Mouse (Mus musculus): ENCODE results near the gene Tra2b. TPM values are rescaled to one million over a fixed set of nuclear protein-coding genes. Genes with fewer than 3 reads are reported as not detected.
"Not testable (repeated sequence)": the region's sequence is repeated elsewhere in the genome, so short reads cannot be mapped to it uniquely, and the experiment has no call there.

Gene Tra2b
- 132 and 134 TPM in 2 replicates for polyA plus RNA-seq (2015; fragmentation: Nextera tagmentation; extraction: Ambion mirVana)

DNA sequence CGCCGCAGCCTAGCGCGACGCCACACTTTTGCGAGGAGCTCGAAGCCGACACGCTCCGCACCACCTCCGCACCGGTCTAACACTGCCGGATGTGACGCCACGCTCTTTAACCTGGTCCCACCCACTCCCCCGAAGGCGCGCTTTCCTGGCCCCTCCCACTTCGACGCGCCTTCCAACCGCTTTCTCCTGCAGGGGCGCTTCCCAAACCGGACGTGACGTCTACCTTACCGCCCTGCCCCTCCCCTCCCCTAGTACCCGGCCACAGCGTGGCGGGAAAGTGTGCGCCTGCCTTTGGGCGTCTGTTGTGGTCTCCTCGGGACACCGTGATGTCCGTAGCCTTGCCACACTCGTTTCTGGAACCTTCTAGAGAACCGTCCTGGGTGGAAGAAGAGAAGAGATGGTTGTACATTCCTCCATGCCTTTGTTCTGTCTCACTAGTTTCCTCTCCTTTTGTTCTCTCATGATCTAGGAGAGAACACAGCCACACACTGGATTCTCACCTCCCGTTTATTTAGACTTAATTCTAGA, at the start of gene Tra2b:
TSS of gene Tra2b (minus strand) at position 157 of the 528 bp plus-strand sequence.
- Histone ChIP-seq H3K27me3 (replicated peaks; ENCODE audit: control insufficient read depth, insufficient read depth, low read length) (no peaks in the 10 kb centered on the region), H3K9me3 (ENCODE audit: control insufficient read depth) (no peaks in the 10 kb centered on the region), H3K27ac (ENCODE audit: low read depth, low read length) (peak within 1 kb of the TSS; percentile 98), H3K4me3 (ENCODE audit: low read depth, low read length) (peak within 1 kb of the TSS; percentile 70), H3K4me1 (replicated peaks; ENCODE audit: control insufficient read depth, insufficient read depth, low read length) (0 out of 2 replicates have a peak, but pooled peaks cover 5% of the 10 kb centered on the region), H3K36me3 (ENCODE audit: control insufficient read depth, insufficient read depth) (no peaks in the 10 kb centered on the region), H3K4me2 (replicated peaks; ENCODE audit: low read depth) (peak within 1 kb of the TSS; percentile 79), H3K9ac (ENCODE audit: low read depth, low read length) (peak within 1 kb of the TSS; percentile 96)
- peak; percentile 96 for ATAC-seq
- under 1% methylated on average over 38 of the region's 38 CpGs for WGBS
- TF ChIP-seq CTCF (IDR thresholded peaks at IDR 0.05; ENCODE audit: low read depth) = peak; percentile 64

DNA sequence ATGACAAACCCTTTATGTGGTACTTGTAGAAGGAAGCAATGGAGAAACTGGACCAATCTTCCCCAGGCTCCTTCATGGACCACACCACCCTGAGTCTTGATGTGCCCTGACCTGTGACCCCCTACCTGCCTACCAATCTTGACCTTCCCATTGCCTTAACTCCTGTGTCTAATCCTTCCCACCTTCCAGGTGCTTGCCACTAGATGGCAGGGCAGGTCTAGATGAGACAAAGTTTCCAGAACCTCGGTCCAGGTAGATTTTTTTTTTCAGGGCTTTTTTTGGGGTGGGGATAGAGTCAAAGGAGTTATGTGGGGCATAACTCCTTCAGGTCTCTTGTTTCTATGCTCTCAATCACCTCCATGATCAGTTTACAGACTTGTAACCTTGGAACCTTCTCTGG, 44.8 kb upstream of the Tra2b start:
- no peaks in the 10 kb centered on the region for H3K36me3 ChIP-seq (ENCODE audit: control insufficient read depth, insufficient read depth)
- TF ChIP-seq CTCF (IDR thresholded peaks at IDR 0.05; ENCODE audit: low read depth) = peak; percentile 83
- 19% methylated on average over 1 of the region's 1 CpGs for WGBS
- H3K4me3 ChIP-seq (ENCODE audit: low read depth, low read length) = no peak overlapping the region
- H3K27me3 ChIP-seq (replicated peaks; ENCODE audit: control insufficient read depth, insufficient read depth, low read length) = no peaks in the 10 kb centered on the region
- no peak overlapping the region for H3K4me2 ChIP-seq (replicated peaks; ENCODE audit: low read depth)
- no peak overlapping the region for H3K27ac ChIP-seq (ENCODE audit: low read depth, low read length)
- no peak overlapping the region for H3K9ac ChIP-seq (ENCODE audit: low read depth, low read length)
- ATAC-seq = no peak
- no peaks in the 10 kb centered on the region for H3K9me3 ChIP-seq (ENCODE audit: control insufficient read depth)
- H3K4me1 ChIP-seq (replicated peaks; ENCODE audit: control insufficient read depth, insufficient read depth, low read length) = 0 out of 2 replicates have a peak, but pooled peaks cover 3% of the 10 kb centered on the region

DNA sequence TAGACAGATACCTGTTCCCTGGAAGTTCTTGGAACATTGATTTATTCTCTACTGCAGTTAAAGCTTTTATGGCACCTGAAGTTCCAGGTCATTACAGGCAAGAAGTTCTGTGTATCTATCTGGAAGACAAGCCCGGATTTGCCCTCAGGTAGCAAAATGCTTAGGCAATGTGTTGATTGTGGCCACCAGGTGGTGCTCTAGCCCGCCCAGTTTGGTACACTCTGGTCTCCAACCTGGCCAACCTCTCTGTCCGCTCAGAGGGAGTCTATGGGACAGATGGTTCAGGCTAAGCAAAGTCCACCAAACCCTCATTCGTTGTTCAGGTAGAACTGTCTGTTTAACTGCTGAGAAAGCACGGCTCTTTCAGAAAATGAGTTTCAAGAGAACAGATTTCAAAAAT, 36.8 kb upstream of the Tra2b start:
- ATAC-seq = no peak
- no peak overlapping the region for H3K4me2 ChIP-seq (replicated peaks; ENCODE audit: low read depth)
- H3K9me3 ChIP-seq (ENCODE audit: control insufficient read depth) = no peaks in the 10 kb centered on the region
- no peaks in the 10 kb centered on the region for H3K36me3 ChIP-seq (ENCODE audit: control insufficient read depth, insufficient read depth)
- H3K27ac ChIP-seq (ENCODE audit: low read depth, low read length) = no peak overlapping the region
- WGBS = 13% methylated on average over 5 of the region's 5 CpGs
- no peak overlapping the region for H3K4me3 ChIP-seq (ENCODE audit: low read depth, low read length)
- H3K4me1 ChIP-seq (replicated peaks; ENCODE audit: control insufficient read depth, insufficient read depth, low read length) = 0 out of 2 replicates have a peak, but pooled peaks cover 3% of the 10 kb centered on the region
- TF ChIP-seq CTCF (IDR thresholded peaks at IDR 0.05; ENCODE audit: low read depth) = peak; percentile 95
- no peaks in the 10 kb centered on the region for H3K27me3 ChIP-seq (replicated peaks; ENCODE audit: control insufficient read depth, insufficient read depth, low read length)
- no peak overlapping the region for H3K9ac ChIP-seq (ENCODE audit: low read depth, low read length)

DNA sequence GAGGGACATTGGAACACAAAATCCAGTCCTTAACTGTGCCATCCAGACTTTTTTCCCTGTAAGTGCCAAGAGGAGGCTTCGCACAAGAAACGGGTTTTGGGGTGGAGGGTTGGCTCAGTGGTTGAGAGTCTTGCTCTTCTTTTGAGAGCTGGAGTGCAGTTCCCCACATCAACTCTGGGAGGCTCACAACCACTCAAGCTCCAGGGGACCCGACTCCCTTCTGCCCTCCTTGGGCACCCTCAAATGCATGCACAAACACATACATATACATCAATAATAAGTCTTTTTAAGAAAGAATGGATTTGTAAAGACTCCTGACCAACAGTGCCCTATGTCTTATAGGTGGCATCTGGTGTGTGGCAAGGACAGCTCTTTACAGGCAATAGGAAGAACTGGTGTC, 35.6 kb upstream of the Tra2b start:
- 70% methylated on average over 3 of the region's 3 CpGs for WGBS
- Histone ChIP-seq H3K9me3 (ENCODE audit: control insufficient read depth) (no peaks in the 10 kb centered on the region), H3K9ac (ENCODE audit: low read depth, low read length) (no peak overlapping the region), H3K36me3 (ENCODE audit: control insufficient read depth, insufficient read depth) (no peaks in the 10 kb centered on the region), H3K4me3 (ENCODE audit: low read depth, low read length) (no peak overlapping the region), H3K27ac (ENCODE audit: low read depth, low read length) (no peak overlapping the region), H3K4me2 (replicated peaks; ENCODE audit: low read depth) (no peak overlapping the region), H3K4me1 (replicated peaks; ENCODE audit: control insufficient read depth, insufficient read depth, low read length) (no peaks in the 10 kb centered on the region), H3K27me3 (replicated peaks; ENCODE audit: control insufficient read depth, insufficient read depth, low read length) (no peaks in the 10 kb centered on the region)
- TF ChIP-seq CTCF (IDR thresholded peaks at IDR 0.05; ENCODE audit: low read depth) = peak; percentile 32
- ATAC-seq = no peak

DNA sequence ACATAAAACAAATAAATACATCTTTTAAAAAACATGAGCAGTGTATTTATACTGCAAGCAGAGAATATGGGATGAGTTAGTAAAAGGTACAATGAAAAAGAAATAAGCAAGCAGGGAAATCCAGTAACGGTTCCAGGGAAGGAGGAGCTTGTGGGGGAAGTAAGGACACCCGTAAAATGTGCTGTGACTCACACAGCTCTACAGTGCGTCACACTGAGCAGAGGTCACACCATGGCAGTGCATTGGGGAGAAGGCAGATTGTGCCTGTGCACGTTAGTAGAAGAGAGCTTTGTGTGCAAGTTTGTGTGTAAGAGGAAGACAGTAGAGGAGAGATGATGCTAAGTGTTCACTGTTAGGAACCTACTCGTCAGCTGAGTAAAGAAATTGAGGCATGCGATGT, 31.1 kb upstream of the Tra2b start:
- ATAC-seq = no peak
- Histone ChIP-seq H3K4me3 (ENCODE audit: low read depth, low read length) (no peak overlapping the region), H3K4me2 (replicated peaks; ENCODE audit: low read depth) (no peak overlapping the region), H3K36me3 (ENCODE audit: control insufficient read depth, insufficient read depth) (no peaks in the 10 kb centered on the region), H3K27ac (ENCODE audit: low read depth, low read length) (no peak overlapping the region), H3K27me3 (replicated peaks; ENCODE audit: control insufficient read depth, insufficient read depth, low read length) (no peaks in the 10 kb centered on the region), H3K9ac (ENCODE audit: low read depth, low read length) (no peak overlapping the region), H3K9me3 (ENCODE audit: control insufficient read depth) (no peaks in the 10 kb centered on the region), H3K4me1 (replicated peaks; ENCODE audit: control insufficient read depth, insufficient read depth, low read length) (no peaks in the 10 kb centered on the region)
- WGBS = 44% methylated on average over 6 of the region's 6 CpGs
- no peak for TF ChIP-seq CTCF (IDR thresholded peaks at IDR 0.05; ENCODE audit: low read depth)

DNA sequence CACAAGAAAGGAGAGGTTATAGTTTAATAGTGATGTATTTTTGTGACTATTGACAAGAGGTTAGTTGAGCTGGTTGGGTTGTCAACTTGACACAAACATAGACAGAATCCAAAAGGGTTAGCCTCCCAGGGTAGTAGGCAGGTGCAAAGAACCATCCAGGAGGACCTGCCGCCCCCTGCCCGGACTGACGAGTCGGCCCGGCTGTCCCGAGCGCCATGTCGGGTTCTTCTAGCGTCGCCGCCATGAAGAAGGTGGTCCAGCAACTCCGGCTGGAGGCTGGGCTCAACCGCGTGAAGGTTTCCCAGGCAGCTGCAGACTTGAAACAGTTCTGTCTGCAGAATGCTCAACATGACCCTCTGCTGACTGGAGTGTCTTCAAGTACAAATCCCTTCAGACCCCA, 29.0 kb upstream of the Tra2b start:
- H3K4me3 ChIP-seq (ENCODE audit: low read depth, low read length); H3K9ac ChIP-seq (ENCODE audit: low read depth, low read length); H3K4me1 ChIP-seq (replicated peaks; ENCODE audit: control insufficient read depth, insufficient read depth, low read length); H3K36me3 ChIP-seq (ENCODE audit: control insufficient read depth, insufficient read depth); H3K9me3 ChIP-seq (ENCODE audit: control insufficient read depth); H3K4me2 ChIP-seq (replicated peaks; ENCODE audit: low read depth); H3K27me3 ChIP-seq (replicated peaks; ENCODE audit: control insufficient read depth, insufficient read depth, low read length); H3K27ac ChIP-seq (ENCODE audit: low read depth, low read length); ATAC-seq: not testable (repeated sequence)
- 95% methylated on average over 14 of the region's 14 CpGs for WGBS

DNA sequence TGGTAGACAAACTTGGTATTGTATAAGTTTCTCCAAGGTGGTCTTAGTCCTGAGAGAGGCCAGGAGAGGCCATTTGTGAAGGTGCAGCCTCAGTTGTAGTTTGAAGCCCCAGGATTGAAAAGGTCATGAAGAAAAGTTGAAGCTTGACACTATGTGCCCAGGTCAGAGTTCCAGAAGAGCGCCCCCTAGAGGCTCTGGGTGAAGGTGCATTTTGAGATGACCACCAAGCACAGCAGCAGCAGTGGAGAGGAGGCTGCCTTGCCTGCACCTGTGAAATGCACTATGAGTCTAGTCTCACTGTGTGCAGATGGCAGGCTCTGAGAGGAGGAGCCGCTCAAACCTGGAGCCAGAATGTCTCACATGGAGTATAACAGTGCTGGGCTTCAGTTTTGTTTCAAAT, 27.8 kb upstream of the Tra2b start:
- Histone ChIP-seq H3K27me3 (replicated peaks; ENCODE audit: control insufficient read depth, insufficient read depth, low read length) (no peaks in the 10 kb centered on the region), H3K9me3 (ENCODE audit: control insufficient read depth) (no peaks in the 10 kb centered on the region), H3K36me3 (ENCODE audit: control insufficient read depth, insufficient read depth) (no peaks in the 10 kb centered on the region), H3K9ac (ENCODE audit: low read depth, low read length) (no peak overlapping the region), H3K4me2 (replicated peaks; ENCODE audit: low read depth) (no peak overlapping the region), H3K4me3 (ENCODE audit: low read depth, low read length) (no peak overlapping the region), H3K27ac (ENCODE audit: low read depth, low read length) (no peak overlapping the region), H3K4me1 (replicated peaks; ENCODE audit: control insufficient read depth, insufficient read depth, low read length) (no peaks in the 10 kb centered on the region)
- WGBS = 54% methylated on average over 2 of the region's 2 CpGs
- TF ChIP-seq CTCF (IDR thresholded peaks at IDR 0.05; ENCODE audit: low read depth) = peak; percentile 41
- ATAC-seq = no peak

Data from intestine, postnatal 0 days (tissue).